Mouse (Mus musculus): ENCODE data around the gene Col25a1. TPM values are rescaled to one million over a fixed set of nuclear protein-coding genes. Genes with fewer than 3 reads are reported as not detected.

Col25a1 gene
- polyA plus RNA-seq (2015; fragmentation: Illumina TruSeq; extraction: RNeasy Lipid Tissue Mini Kit (QIAGEN cat#74804); ENCODE audit: low read depth, low replicate concordance): 24.0 TPM

GRCm38 (mm10) chr3:130131201-130131600, at the start of gene Col25a1:
Gene Col25a1 (plus strand): TSS chr3:130131501.

GRCm38 (mm10) chr3:130617439-130617898, 486.2 kb downstream of the Col25a1 start, which contains the start of gene Etnppl:
Gene Etnppl (plus strand): TSS chr3:130617448.

Other genes with a start within 250 kb of the Col25a1 start
- gene Casp6, start 230.1 kb upstream of the Col25a1 start, polyA plus RNA-seq (2015; fragmentation: Illumina TruSeq; extraction: RNeasy Lipid Tissue Mini Kit (QIAGEN cat#74804); ENCODE audit: low read depth, low replicate concordance): 6.4 TPM
- gene Mcub, start 161.3 kb upstream of the Col25a1 start, polyA plus RNA-seq (2015; fragmentation: Illumina TruSeq; extraction: RNeasy Lipid Tissue Mini Kit (QIAGEN cat#74804); ENCODE audit: low read depth, low replicate concordance): 3.2 TPM
- 42.7 TPM for gene Sec24b, start 69.9 kb upstream of the Col25a1 start, polyA plus RNA-seq (2015; fragmentation: Illumina TruSeq; extraction: RNeasy Lipid Tissue Mini Kit (QIAGEN cat#74804); ENCODE audit: low read depth, low replicate concordance)